Mouse (Mus musculus) thymus, adult 2 months (tissue): Measurements from ENCODE around the gene Fuz.

Source experiments
- CTCF ChIP-seq: fragments of 200-500 bp; IDR thresholded peaks from 2 replicates; pipeline ENCODE4 v1.5.1; 2012; ENCODE audit warnings: mild to moderate bottlenecking, control low read depth, low read length, moderate library complexity, borderline replicate concordance; ENCODE audit not compliant: control insufficient read depth, poor library complexity, insufficient read depth; ENCODE audit errors: extremely low read depth
- POLR2A ChIP-seq: fragments of 200-500 bp; IDR thresholded peaks from 2 replicates; pipeline ENCODE4 v1.6.1; 2012; ENCODE audit warnings: mild to moderate bottlenecking, low read length, control low read depth, moderate library complexity; ENCODE audit not compliant: control insufficient read depth, poor library complexity, insufficient read depth; ENCODE audit errors: extremely low read depth

DNA sequence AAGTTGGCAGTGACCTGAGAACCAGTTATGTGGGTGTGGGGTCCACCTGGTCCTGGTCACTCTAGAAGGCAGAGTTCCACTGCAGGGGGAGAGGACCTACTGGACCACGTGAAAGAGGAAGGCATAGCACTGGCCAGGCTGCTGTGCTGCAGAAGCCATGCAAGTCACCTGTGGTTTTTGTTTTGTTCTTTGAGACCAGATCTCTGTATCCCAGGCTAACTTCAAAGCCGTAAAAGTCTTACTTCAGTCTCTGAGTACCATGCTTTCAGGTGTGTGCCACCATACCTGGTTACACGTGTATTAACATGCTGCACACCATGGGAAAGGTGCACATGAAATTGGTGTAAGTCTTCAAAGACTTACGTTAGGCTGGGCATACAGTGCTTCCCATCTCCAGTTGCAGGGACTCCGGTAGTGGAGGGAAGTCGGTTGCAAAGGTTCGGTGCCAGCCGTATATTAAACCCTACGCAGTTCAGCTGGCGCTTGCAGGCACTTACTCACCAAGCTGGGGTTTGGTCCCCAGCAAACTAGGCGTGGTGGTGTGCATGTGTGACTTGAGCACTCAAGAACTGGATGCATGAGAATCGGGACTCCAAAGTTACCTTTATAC is 44.1 kb upstream of the Fuz start:
- TF ChIP-seq CTCF (no peak), POLR2A (no peak)
